Mouse (Mus musculus) midbrain, embryonic 13.5 days (tissue): ENCODE measurements around the gene Ppp1r26. TPM values are rescaled to one million over a fixed set of nuclear protein-coding genes. Genes with fewer than 3 reads are reported as not detected.

Source experiments
- polyA plus RNA-seq: library from polyadenylated mRNA; unstranded; fragments of >200 nt; fragmentation: Nextera tagmentation; extraction: Ambion mirVana; gene quantifications from 2 replicates; pipeline ENCODE4 v1.2.1, GENCODE M21; 2015

Gene Ppp1r26
- polyA plus RNA-seq, 1 experiment from 2014 or later, result 10.7 TPM

Other genes with a start within 250 kb of the Ppp1r26 start
- 0.85 and 1.3 TPM in 2 replicates for gene 1700007K13Rik, start 19.5 kb downstream of the Ppp1r26 start, polyA plus RNA-seq
- 50.1 and 52.3 TPM in 2 replicates for gene Mrps2, start 21.3 kb downstream of the Ppp1r26 start, polyA plus RNA-seq
- 0.54 and 1.4 TPM in 2 replicates for gene Gbgt1, start 50.1 kb downstream of the Ppp1r26 start, polyA plus RNA-seq
- 1.0 and 1.5 TPM in 2 replicates for gene Gm10134, start 59.3 kb downstream of the Ppp1r26 start, polyA plus RNA-seq
- gene Ralgds, start 66.3 kb downstream of the Ppp1r26 start, polyA plus RNA-seq, result 70.8 and 82.0 TPM in 2 replicates
- 0.07 and 0.13 TPM in 2 replicates for gene Cel, start 116.6 kb downstream of the Ppp1r26 start, polyA plus RNA-seq
- gene Gtf3c5, start 137.0 kb downstream of the Ppp1r26 start, polyA plus RNA-seq, result 51.0 and 51.6 TPM in 2 replicates
- gene Gfi1b, start 175.2 kb downstream of the Ppp1r26 start, polyA plus RNA-seq, result 0.43 and 0.67 TPM in 2 replicates
- 37.1 and 38.4 TPM in 2 replicates for gene Tsc1, start 194.4 kb downstream of the Ppp1r26 start, polyA plus RNA-seq